Mouse (Mus musculus) MEL (cell line): ENCODE results near the gene Gnb3. TPM values are rescaled to one million over a fixed set of nuclear protein-coding genes. Genes with fewer than 3 reads are reported as not detected.

ENCODE experiments used
- DNase-seq: peaks from one replicate; pipeline ENCODE4 v3.0.0; 2011; ENCODE audit warnings: low read depth, low spot score
- H3K27ac ChIP-seq: 2 replicates; pipeline ENCODE4 v1.5.1; 2012; ENCODE audit warnings: low read depth, mild to moderate bottlenecking, control low read depth, low read length, moderate library complexity; ENCODE audit not compliant: control insufficient read depth
- H3K27me3 ChIP-seq, 2 experiments: fragments of 150-350 bp in 1 of 2; sonication (generic) in 1 of 2; 2 replicates each; pipeline ENCODE4 v1.6.1; 2012; ENCODE audit warnings: low read length in 2 of 2, mild to moderate bottlenecking in 2 of 2, improper control_type of control experiment in 1 of 2, moderate library complexity in 1 of 2; ENCODE audit not compliant: insufficient read depth in 2 of 2, control insufficient read depth in 1 of 2
- H3K36me3 ChIP-seq, 2 experiments: 2 replicates each; pipeline ENCODE4 v1.6.1; 2012 to 2014; ENCODE audit warnings: low read length in 2 of 2, improper control_type of control experiment in 1 of 2, inconsistent platforms in 1 of 2, mild to moderate bottlenecking in 1 of 2; ENCODE audit not compliant: insufficient read depth in 2 of 2, control insufficient read depth in 1 of 2
- H3K4me1 ChIP-seq, 2 experiments: fragments of 150-350 bp in 1 of 2; sonication (generic) in 1 of 2; 2 replicates each; pipeline ENCODE4 v1.6.1; 2012; ENCODE audit warnings: low read length in 2 of 2, improper control_type of control experiment in 1 of 2, mild to moderate bottlenecking in 1 of 2; ENCODE audit not compliant: insufficient read depth in 2 of 2, control insufficient read depth in 1 of 2
- H3K4me3 ChIP-seq, 2 experiments: fragments of 150-350 bp in 1 of 2; sonication (generic) in 1 of 2; 2 replicates each; pipeline ENCODE4 v1.5.1; 2012; ENCODE audit warnings: low read depth in 2 of 2, low read length in 2 of 2, mild to moderate bottlenecking in 2 of 2, moderate library complexity in 2 of 2, control low read depth in 1 of 2, improper control_type of control experiment in 1 of 2; ENCODE audit not compliant: control insufficient read depth in 1 of 2, insufficient read depth in 1 of 2
- H3K79me2 ChIP-seq: 2 replicates; pipeline ENCODE4 v1.6.1; 2012; ENCODE audit warnings: mild to moderate bottlenecking, low read length, moderate library complexity; ENCODE audit not compliant: control insufficient read depth, poor library complexity, insufficient read depth
- H3K9ac ChIP-seq: 2 replicates; pipeline ENCODE4 v1.6.1; 2012; ENCODE audit warnings: low read depth, mild to moderate bottlenecking, control low read depth, low read length, moderate library complexity; ENCODE audit not compliant: control insufficient read depth, poor library complexity, severe bottlenecking
- H3K9me3 ChIP-seq: fragments of 150-350 bp; sonication (generic); replicated peaks from 2 replicates; pipeline ENCODE4 v1.6.1; 2012; ENCODE audit warnings: mild to moderate bottlenecking, low read length, improper control_type of control experiment, moderate library complexity; ENCODE audit not compliant: insufficient read depth
- CTCF ChIP-seq, 3 experiments: IDR thresholded peaks in 2 of 3; conservative IDR thresholded peaks in 1 of 3; 2 replicates each; pipeline ENCODE4 v1.5.1; 2011 to 2012; ENCODE audit warnings: low read length in 3 of 3, low read depth in 2 of 3, mild to moderate bottlenecking in 2 of 3, improper control_type of control experiment in 1 of 3, inconsistent platforms in 1 of 3, mixed read lengths in 1 of 3, moderate library complexity in 1 of 3; ENCODE audit not compliant: control insufficient read depth in 1 of 3, insufficient read depth in 1 of 3, poor library complexity in 1 of 3, severe bottlenecking in 1 of 3
- ELF1 ChIP-seq: IDR thresholded peaks from 2 replicates; pipeline ENCODE4 v1.6.1; 2014; ENCODE audit warnings: low read depth, mild to moderate bottlenecking, inconsistent platforms, low read length, improper control_type of control experiment, moderate library complexity
- ETS1 ChIP-seq: IDR thresholded peaks from 2 replicates; pipeline ENCODE4 v1.6.1; 2012; ENCODE audit warnings: low read depth, mild to moderate bottlenecking, inconsistent platforms, low read length, improper control_type of control experiment, moderate library complexity
- HCFC1 ChIP-seq: IDR thresholded peaks from 2 replicates; pipeline ENCODE4 v1.6.1; 2012; ENCODE audit warnings: low read depth, mild to moderate bottlenecking, inconsistent platforms, low read length, improper control_type of control experiment, moderate library complexity
- JUND ChIP-seq: IDR thresholded peaks from 2 replicates; pipeline ENCODE4 v1.6.1; 2011; ENCODE audit warnings: low read depth, mild to moderate bottlenecking, improper control_type of control experiment, low read length
- KAT2A ChIP-seq: conservative IDR thresholded peaks from 2 replicates; pipeline ENCODE4 v1.6.1; 2012; ENCODE audit warnings: low read depth, low read length, improper control_type of control experiment, inconsistent platforms
- MXI1 ChIP-seq: IDR thresholded peaks from 2 replicates; pipeline ENCODE4 v1.6.1; 2011; ENCODE audit warnings: mild to moderate bottlenecking, low read depth, low read length, improper control_type of control experiment
- MYB ChIP-seq: IDR thresholded peaks from 2 replicates; pipeline ENCODE4 v1.6.1; 2011; ENCODE audit warnings: mild to moderate bottlenecking, low read depth, low read length, improper control_type of control experiment
- NELFE ChIP-seq: IDR thresholded peaks from 2 replicates; pipeline ENCODE4 v1.6.1; 2011; ENCODE audit warnings: low read depth, low read length, improper control_type of control experiment
- RAD21 ChIP-seq: IDR thresholded peaks from 2 replicates; pipeline ENCODE4 v1.6.1; 2011; ENCODE audit warnings: mild to moderate bottlenecking, low read depth, low read length, improper control_type of control experiment
- SMC3 ChIP-seq: IDR thresholded peaks from 2 replicates; pipeline ENCODE4 v1.6.1; 2011; ENCODE audit warnings: low read depth, low read length, improper control_type of control experiment
- TAL1 ChIP-seq: IDR thresholded peaks from 2 replicates; pipeline ENCODE4 v1.6.1; 2012; ENCODE audit warnings: mild to moderate bottlenecking, inconsistent platforms, low read length, moderate library complexity, mixed read lengths
- USF2 ChIP-seq, 2 experiments: IDR thresholded peaks; 2 replicates each; pipeline ENCODE4 v1.6.1; 2011 to 2012; ENCODE audit warnings: improper control_type of control experiment in 2 of 2, low read length in 2 of 2, borderline replicate concordance in 1 of 2, inconsistent platforms in 1 of 2, low read depth in 1 of 2, mild to moderate bottlenecking in 1 of 2; ENCODE audit not compliant: insufficient read depth in 1 of 2
- ZKSCAN1 ChIP-seq: IDR thresholded peaks from 2 replicates; pipeline ENCODE4 v1.6.1; 2012; ENCODE audit warnings: low read depth, mild to moderate bottlenecking, inconsistent platforms, low read length, improper control_type of control experiment, moderate library complexity
- polyA plus RNA-seq, 2 experiments: library from polyadenylated mRNA; stranded (reverse) in 1 of 2; unstranded in 1 of 2; fragments of >175 nt in 1 of 2; fragments of >200 nt in 1 of 2; gene quantifications; 2 replicates each; pipeline versions ENCODE4 v1.2.1 to v1.2.4; 2012; ENCODE audit warnings: low replicate concordance in 2 of 2, low read depth in 1 of 2; ENCODE audit not compliant: insufficient read length in 2 of 2, insufficient read depth in 1 of 2, missing spikeins in 1 of 2
- total RNA-seq: library from RNA; depleted of rRNA; stranded (reverse); fragments of 300-350 nt; gene quantifications from 2 replicates; pipeline ENCODE4 v1.2.3, GENCODE M21; 2012

Gnb3 gene
- total and polyA plus RNA-seq, 3 experiments = 0.08 to 0.21 TPM; not detected in 1

DNA sequence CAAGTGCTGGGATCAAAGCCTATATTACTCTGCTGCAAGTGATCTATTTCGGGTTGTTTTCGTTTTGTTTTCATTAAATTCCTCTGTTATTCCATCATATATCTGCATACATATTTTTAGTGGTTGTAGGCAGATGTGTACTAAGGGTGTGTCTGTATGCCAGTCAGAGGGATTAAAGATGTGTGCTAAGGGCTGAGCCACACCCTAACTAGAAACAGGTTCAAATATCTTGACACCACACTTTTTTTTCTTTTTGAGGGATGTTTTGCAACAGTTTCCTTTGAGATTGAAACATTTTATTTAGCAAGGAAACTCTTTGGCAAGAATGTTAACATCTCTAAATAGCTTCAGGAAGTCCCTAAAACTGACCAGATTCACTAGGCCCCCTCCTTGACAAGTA, 43.9 kb downstream of the Gnb3 start:
- DNase-seq = no peak
- Histone ChIP-seq H3K36me3 (no peaks in the 10 kb centered on the region), H3K9ac (no peak overlapping the region), H3K27me3 (peaks cover 1 to 2% of the 10 kb centered on the region in 2 experiments; a peak in 3 of 4 replicates), H3K4me3 (no peak overlapping the region), H3K79me2 (no peaks in the 10 kb centered on the region), H3K27ac (no peak overlapping the region), H3K4me1 (no peaks in the 10 kb centered on the region), H3K9me3 (no peaks in the 10 kb centered on the region)
- TF ChIP-seq CTCF (IDR thresholded peaks at IDR 0.05 in 2 of 3, conservative IDR thresholded peaks at IDR 0.05 in 1 of 3; ENCODE audit: control insufficient read depth in 1 of 3, insufficient read depth in 1 of 3, low read depth in 2 of 3, low read length in 3 of 3, poor library complexity in 1 of 3, severe bottlenecking in 1 of 3) (no peak), MYB (no peak), ELF1 (no peak), TAL1 (no peak), ZKSCAN1 (no peak), NELFE (no peak), KAT2A (no peak), RAD21 (no peak), JUND (no peak), ETS1 (no peak)

DNA sequence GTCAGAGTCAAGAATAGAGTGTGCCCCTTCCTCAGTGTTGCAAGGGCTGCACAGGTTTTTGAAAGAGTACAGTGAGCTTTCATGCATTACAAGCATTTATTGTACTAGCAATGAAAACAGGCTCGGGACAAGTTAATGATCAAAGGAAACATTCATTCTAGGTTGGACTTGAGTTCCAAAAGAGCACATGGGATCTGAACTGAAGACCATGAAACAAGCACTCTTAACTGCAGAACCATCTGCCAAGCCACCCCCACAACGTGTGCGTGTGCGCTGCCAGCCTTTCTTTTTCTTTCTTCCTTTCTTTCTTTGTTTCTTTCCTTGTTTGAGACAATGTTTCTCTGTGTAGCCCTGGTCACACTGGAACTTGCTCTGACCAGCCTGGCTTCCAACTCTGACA, 44.3 kb downstream of the Gnb3 start:
- no peak for DNase-seq
- Histone ChIP-seq H3K36me3 (no peaks in the 10 kb centered on the region), H3K27ac (no peak overlapping the region), H3K9ac (no peak overlapping the region), H3K9me3 (no peaks in the 10 kb centered on the region), H3K4me3 (no peak overlapping the region), H3K27me3 (peaks cover 1 to 2% of the 10 kb centered on the region in 2 experiments; a peak in 3 of 4 replicates), H3K79me2 (no peaks in the 10 kb centered on the region), H3K4me1 (no peaks in the 10 kb centered on the region)
- TF ChIP-seq MYB (no peak), USF2 (IDR thresholded peaks at IDR 0.05; ENCODE audit: borderline replicate concordance in 1 of 2, insufficient read depth in 1 of 2, low read depth in 1 of 2, low read length in 2 of 2) (no peak), JUND (no peak), SMC3 (no peak)

DNA sequence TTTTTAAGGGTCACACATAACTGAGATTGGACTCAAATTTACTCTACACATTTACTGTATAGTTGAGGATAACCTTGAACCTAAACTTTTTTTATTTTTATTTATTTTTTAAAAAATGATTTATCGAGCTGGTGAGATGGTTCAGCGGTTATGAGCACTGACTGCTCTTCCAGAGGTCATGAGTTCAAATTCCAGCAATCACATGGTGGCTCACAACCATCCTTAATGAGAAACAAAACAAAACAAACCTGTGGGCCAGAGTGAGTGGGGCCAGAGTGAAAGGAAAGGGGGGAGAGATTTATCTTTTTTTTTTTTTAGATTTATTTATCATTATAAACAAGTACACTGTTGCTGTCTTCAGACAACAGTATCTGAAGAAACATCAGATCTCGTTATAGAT, 48.2 kb downstream of the Gnb3 start:
- H3K36me3 ChIP-seq = peaks cover 0 to 9% of the 10 kb centered on the region in 2 experiments; a peak in 2 of 4 replicates
- H3K9ac ChIP-seq = no peak overlapping the region
- no peak overlapping the region for H3K27ac ChIP-seq
- H3K4me1 ChIP-seq = peaks cover 5 to 9% of the 10 kb centered on the region in 2 experiments
- no peak for DNase-seq
- H3K79me2 ChIP-seq = no peaks in the 10 kb centered on the region; the same call in 1 of the 2 replicates
- H3K27me3 ChIP-seq = peaks cover 1 to 2% of the 10 kb centered on the region in 2 experiments; a peak in 3 of 4 replicates
- TF ChIP-seq HCFC1 (no peak), MXI1 (no peak), ZKSCAN1 (no peak)
- no peak overlapping the region for H3K4me3 ChIP-seq
- H3K9me3 ChIP-seq = no peaks in the 10 kb centered on the region
